Mouse (Mus musculus) Patski (cell line): ENCODE data around the gene Rab8b. TPM values are rescaled to one million over a fixed set of nuclear protein-coding genes. Genes with fewer than 3 reads are reported as not detected.

Source experiments
- ATAC-seq: fragments of 100-300 bp; one replicate; pipeline ENCODE4 v1.8.0; 2021
- CTCF ChIA-PET: fragments of 350-600 bp; sonication (Branson Sonifier 250); formaldehyde crosslinking; loops from one replicate; lab custom pipeline; 2022; ENCODE audit warnings: inconsistent platforms; lab: Charles Lee
- POLR2A ChIA-PET: fragments of 350-600 bp; sonication (Branson Sonifier 250); formaldehyde crosslinking; loops from one replicate; lab custom pipeline; 2022; ENCODE audit warnings: antibody characterized with exemption, inconsistent platforms; lab: Charles Lee
- DNase-seq: peaks from one replicate; pipeline ENCODE4 v3.0.0-alpha.2; 2011; ENCODE audit warnings: low read depth, low spot score
- H3K27me3 ChIP-seq: fragments of 371-371 bp; one replicate; pipeline ENCODE4 v1.5.1; 2021
- CTCF ChIP-seq: fragments of 100-300 bp; IDR thresholded peaks from one replicate; pipeline ENCODE4 v1.5.1; 2021
- in situ Hi-C: fragments of 300-500 bp; cut with MboI; formaldehyde crosslinking; loops from 3 replicates; pipeline ENCODE4 v1.11.1; 2018; ENCODE audit warnings: low pct_unique_long_range_greater_than_20kb, mixed read lengths
- polyA plus RNA-seq: library from polyadenylated mRNA; unstranded; gene quantifications from one replicate; pipeline ENCODE4 v1.2.3, GENCODE M21; 2021

Rab8b gene
- polyA plus RNA-seq: 21.8 TPM

DNA sequence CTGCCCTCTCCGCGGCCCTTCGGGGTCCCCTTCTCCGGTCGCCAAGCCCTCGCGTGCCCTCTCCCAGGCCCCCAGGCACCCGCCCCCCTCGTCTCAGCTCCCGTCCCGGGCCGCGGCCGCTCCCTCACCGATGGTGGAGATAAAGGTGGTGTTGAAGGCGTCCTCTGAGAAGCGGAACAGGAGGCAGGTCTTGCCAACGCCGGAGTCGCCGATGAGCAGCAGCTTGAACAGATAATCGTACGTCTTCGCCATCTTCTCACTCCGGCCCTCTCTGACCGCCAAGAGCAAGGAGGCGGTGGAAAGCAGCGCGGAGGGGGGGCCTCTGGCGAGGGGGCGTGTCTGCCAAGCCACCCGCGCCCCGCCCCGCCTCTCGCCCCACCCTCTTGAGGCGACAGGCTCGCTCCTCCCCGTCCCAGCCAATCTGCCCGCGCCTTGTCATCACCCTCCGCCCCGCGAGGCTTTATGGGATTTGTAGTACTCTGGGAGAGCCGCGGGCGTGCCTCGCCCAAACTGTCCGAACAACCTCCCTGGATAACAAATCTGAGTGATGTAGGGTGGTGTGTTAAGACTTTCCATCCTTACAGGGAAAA lies at the start of gene Rab8b:
Gene Rab8b, minus strand, starts transcription at position 306 of the 590 bp plus-strand sequence.
- ATAC-seq: peak; percentile 87
- ChIA-PET CTCF (interaction anchor here (2.7 kb wide), 1 partner anchor 19 kb away, joined by 16 read pairs; no protein-coding TSS in a partner anchor), POLR2A (interaction anchor here (0.5 to 0.7 kb wide), 2 partner anchors 15 to 348 kb away, joined by 3 to 4 read pairs; no protein-coding TSS in a partner anchor)
- DNase-seq: peak; percentile 59
- in situ Hi-C loops: no loop called here
- no peak for TF ChIP-seq CTCF
- H3K27me3 ChIP-seq: no peaks in the 10 kb centered on the region

DNA sequence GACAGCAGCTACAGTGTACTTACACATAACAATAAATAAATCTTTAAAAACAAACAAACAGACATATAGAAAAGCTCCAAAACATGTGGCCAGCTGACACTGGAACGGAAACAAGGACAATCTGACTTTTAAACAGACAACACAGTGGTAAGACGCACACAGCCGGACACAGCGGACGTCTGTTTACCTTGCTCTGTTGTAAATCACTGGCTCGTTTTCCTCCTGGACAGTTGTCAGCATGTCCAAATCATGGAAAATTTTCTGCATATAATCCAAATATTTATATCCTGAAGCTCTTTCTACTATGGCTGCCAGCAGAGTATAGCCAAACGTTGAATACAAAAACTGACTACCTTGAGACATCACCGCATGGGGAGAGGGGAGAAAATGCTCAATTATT lies 48.0 kb upstream of the Rab8b start:
- ChIA-PET CTCF (interaction anchor here (1.3 kb wide), 1 partner anchor 13 kb away, joined by 4 read pairs; no protein-coding TSS in a partner anchor), POLR2A (no interaction called here)
- ATAC-seq (no peak), DNase-seq (no peak)
- TF ChIP-seq CTCF: no peak
- no peaks in the 10 kb centered on the region for H3K27me3 ChIP-seq
- in situ Hi-C loops: no loop called here

DNA sequence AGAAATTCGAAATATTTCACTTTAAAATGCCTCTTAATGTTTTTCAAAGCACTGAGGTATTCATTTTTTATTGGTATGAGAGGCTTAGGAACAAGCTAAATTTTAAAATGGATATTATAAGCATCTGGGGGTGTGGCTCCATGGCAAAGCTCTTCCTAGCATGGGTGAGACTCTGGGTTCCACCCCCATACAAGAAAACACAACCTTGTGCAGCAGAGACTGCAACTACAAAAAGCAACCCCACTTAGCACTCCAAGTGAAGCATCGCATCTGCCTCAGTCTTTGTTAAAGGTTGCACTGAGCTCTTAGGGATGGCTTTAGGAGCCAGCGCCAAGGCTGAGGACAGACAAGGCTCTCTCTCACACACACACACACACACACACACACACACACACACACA lies 42.0 kb upstream of the Rab8b start:
- in situ Hi-C loops: no loop called here
- no peaks in the 10 kb centered on the region for H3K27me3 ChIP-seq
- no peak for TF ChIP-seq CTCF
- ChIA-PET POLR2A (no interaction called here), CTCF (interaction anchor here (1.5 kb wide), 1 partner anchor 10 kb away, joined by 4 read pairs; no protein-coding TSS in a partner anchor)
- no peak for ATAC-seq
- DNase-seq: no peak

DNA sequence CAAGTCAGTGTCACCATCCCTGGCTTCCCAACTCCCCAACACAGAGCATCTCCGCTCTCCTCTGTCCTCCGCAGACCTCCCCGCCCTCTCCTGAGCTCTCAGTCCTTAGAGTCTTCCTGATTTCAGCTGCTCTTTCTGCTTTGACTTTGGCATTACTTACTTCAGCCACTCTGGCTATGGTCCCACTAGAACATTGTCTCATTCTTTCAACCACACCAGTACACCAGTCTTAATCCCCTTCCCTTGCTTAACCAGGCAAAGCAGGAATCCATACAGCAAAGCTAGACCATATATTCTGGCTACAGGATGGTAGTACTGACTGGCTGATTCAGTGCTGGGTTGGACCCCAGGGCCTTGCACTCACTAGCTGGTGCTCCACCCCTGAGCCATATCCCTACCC lies 38.0 kb upstream of the Rab8b start:
- CTCF ChIA-PET: no interaction called here
- no peaks in the 10 kb centered on the region for H3K27me3 ChIP-seq
- TF ChIP-seq CTCF: no peak
- POLR2A ChIA-PET: interaction anchor here (1.0 kb wide), 1 partner anchor 12 kb away, joined by 4 read pairs; no protein-coding TSS in a partner anchor
- ATAC-seq (no peak), DNase-seq (no peak)
- in situ Hi-C loops: no loop called here

DNA sequence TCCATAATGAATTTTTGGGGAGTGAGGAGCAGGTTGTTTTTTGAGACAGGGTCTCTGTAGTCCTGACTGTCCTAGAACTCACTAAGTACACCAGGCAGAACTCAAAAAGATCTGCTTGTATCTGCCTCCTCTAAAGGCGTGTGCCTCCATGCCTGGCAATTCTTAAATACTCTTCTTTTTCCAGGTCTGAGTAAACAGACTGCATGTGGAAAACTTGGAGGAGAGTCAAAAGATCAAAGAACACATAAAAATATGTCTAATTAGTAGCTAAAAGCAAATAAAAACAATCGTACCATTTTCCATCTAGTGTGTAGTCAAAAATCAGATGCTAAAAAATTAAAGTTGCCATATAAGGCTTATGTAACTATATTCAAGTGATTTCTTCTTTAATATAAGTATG lies 33.4 kb upstream of the Rab8b start:
- ChIA-PET CTCF (interaction anchor here (1.0 kb wide), 1 partner anchor 13 kb away, joined by 3 read pairs; no protein-coding TSS in a partner anchor), POLR2A (no interaction called here)
- no peak for TF ChIP-seq CTCF
- in situ Hi-C loops: no loop called here
- ATAC-seq (no peak), DNase-seq (no peak)
- no peaks in the 10 kb centered on the region for H3K27me3 ChIP-seq

DNA sequence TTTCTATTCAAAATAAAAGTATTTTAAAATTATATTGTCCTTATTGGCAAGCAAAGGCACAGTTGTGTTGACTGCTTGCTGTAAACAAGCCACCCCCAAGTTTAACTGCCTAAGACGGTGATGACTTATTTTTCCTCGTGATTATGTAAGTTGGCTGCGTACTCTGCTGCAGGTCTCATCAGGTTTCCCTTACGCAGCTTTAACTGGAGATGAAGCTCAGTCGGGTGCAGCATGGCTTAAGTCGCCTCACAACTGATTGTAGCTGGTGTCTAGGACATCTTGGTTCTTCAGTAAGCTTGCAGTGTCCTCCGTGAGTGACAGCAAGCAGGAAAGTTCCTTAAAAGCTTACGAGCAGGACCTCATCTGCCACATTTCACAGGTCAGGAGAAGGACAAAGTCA lies 32.8 kb upstream of the Rab8b start:
- no peak for TF ChIP-seq CTCF
- ChIA-PET POLR2A (interaction anchor here (0.6 kb wide), 1 partner anchor 19 kb away, joined by 4 read pairs; no protein-coding TSS in a partner anchor), CTCF (interaction anchor here (1.0 to 1.6 kb wide), 2 partner anchors 13 to 14 kb away, joined by 3 to 7 read pairs; no protein-coding TSS in a partner anchor)
- in situ Hi-C loops: no loop called here
- no peaks in the 10 kb centered on the region for H3K27me3 ChIP-seq
- ATAC-seq (no peak), DNase-seq (no peak)

DNA sequence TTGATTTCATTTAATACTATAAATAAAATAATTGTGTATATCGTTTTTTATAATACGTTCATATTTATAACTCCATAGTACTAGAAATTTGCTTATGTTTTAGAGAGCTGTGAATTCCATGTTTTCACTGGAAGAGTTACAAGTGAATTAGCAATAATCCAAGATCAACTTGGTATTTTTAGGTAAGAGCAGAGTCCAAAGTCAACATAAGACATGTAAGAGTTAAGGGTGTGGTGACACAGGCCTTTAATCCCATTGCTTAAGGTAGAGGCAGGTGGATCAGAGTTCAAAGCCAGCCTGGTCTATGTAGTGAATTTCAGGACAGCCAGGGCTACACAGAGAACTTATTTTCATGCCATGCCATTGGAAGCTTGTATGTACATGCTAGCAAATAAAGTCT lies 29.0 kb upstream of the Rab8b start:
- CTCF ChIA-PET: interaction anchor here (2.2 kb wide), 1 partner anchor 10 kb away, joined by 7 read pairs; no protein-coding TSS in a partner anchor
- TF ChIP-seq CTCF: no peak
- DNase-seq (no peak), ATAC-seq (no peak)
- POLR2A ChIA-PET: no interaction called here
- in situ Hi-C loops: loop anchor here (25.0 kb wide), 1 partner anchor 311 kb away; no protein-coding TSS in a partner anchor
- H3K27me3 ChIP-seq: no peaks in the 10 kb centered on the region

DNA sequence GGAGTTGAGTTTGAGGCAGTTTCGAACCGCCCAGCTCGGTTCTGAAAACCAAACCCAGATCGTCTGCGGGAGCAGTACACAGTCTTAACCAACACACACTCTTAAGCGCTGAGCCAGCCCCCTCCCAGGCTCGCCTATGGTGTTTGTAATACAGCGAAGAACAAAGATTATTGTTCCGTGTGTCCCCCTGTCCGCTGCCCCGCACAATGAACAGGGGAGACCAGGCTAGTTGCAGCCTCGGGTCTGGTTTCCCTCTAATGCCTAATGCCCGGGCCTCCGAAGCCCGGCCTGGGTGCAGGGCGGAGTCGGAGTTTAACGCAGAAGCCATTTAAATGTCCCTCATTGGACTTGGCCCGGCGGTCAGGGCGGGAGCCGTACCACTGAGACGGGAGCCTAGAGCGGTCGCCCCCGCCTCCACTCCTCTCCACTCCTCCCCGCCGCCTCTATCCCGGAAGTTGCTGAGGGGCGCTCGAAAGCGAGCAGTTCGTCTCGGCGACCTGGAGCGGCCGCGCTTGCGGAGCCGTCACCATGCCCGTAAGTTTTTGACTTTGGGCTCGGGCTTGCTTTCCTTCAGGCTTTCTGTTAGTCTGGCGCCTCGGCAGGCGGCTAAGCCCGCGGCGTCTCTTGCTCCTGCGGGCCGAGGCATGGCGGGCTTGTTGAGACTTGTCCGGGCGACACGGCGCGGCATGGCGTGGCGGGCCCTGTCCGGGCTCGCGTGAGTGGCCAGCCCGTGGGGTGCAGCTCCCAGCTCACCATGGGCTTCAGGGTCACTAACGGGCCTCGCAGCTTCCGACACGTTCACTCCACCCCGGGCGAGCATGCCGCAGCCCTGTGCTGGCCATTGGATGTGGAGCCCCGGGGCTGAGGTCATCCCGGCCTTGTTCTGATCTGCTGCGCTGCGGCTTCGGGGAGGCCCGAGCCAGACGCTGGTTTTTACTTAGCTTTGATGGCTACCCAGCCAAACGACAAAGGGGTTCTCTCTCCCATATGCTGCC lies 26.5 kb upstream of the Rab8b start, which contains the start of gene Rps27l:
Gene Rps27l, plus strand, starts transcription at position 440 of the 995 bp plus-strand sequence.
- POLR2A ChIA-PET: interaction anchor here (0.8 to 1.6 kb wide), 3 partner anchors 12 to 29 kb away, joined by 3 to 5 read pairs (median 4); no protein-coding TSS in a partner anchor
- no peak for TF ChIP-seq CTCF
- in situ Hi-C loops: loop anchor here (25.0 kb wide), 1 partner anchor 309 kb away; no protein-coding TSS in a partner anchor
- CTCF ChIA-PET: interaction anchor here (0.6 kb wide), 1 partner anchor 67 kb away, joined by 3 read pairs; no protein-coding TSS in a partner anchor
- DNase-seq (peak; percentile 65), ATAC-seq (peak; percentile 87)
- no peaks in the 10 kb centered on the region for H3K27me3 ChIP-seq

DNA sequence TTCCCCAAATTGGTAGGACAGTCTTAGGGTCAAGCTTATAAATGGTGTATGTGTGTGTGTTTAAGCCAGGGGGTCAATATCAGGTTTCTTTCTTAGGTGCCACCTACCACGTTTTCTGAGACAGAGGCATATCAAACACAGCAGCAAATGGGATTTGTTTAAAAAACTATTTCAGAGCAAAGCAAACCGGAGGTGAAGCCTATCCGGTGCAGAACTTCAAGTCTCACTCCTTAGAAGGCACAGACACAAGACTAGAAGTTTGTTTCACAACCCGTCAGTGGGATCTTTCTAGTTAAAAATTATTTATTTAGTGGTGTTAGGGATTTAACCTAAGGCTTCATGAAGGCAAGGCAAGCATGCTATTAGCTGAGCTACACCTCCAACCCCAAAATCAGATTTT lies 25.7 kb upstream of the Rab8b start:
- no peaks in the 10 kb centered on the region for H3K27me3 ChIP-seq
- in situ Hi-C loops: loop anchor here (25.0 kb wide), 1 partner anchor 308 kb away; no protein-coding TSS in a partner anchor
- peak; percentile 2 for ATAC-seq
- no peak for DNase-seq
- ChIA-PET POLR2A (interaction anchor here (0.6 to 1.6 kb wide), 2 partner anchors 11 to 213 kb away, joined by 5 read pairs; no protein-coding TSS in a partner anchor), CTCF (interaction anchor here (0.6 kb wide), 1 partner anchor 68 kb away, joined by 3 read pairs; no protein-coding TSS in a partner anchor)
- TF ChIP-seq CTCF: no peak
